Mouse (Mus musculus) macrophage (primary cell): Measurements from ENCODE around the gene Lgr4. TPM values are rescaled to one million over a fixed set of nuclear protein-coding genes. Genes with fewer than 3 reads are reported as not detected.
A peak's percentile ranks its signal among the peaks of the same experiment; 100 is the strongest.

ENCODE experiments used
- H3K27ac ChIP-seq: fragments of 350-480 bp; formaldehyde crosslinking; 2 replicates; pipeline ENCODE4 v1.9.0; 2021
- H3K36me3 ChIP-seq: fragments of 350-480 bp; formaldehyde crosslinking; 2 replicates; pipeline ENCODE4 v1.9.0; 2021; ENCODE audit errors: inconsistent target
- H3K4me3 ChIP-seq: fragments of 350-480 bp; formaldehyde crosslinking; 2 replicates; pipeline ENCODE4 v1.9.0; 2021; ENCODE audit errors: inconsistent target
- H3K79me2 ChIP-seq: fragments of 350-480 bp; formaldehyde crosslinking; 2 replicates; pipeline ENCODE4 v1.9.0; 2021; ENCODE audit errors: inconsistent target
- WGBS: methylation state at CpG from one replicate; pipeline ENCODE4 v1.1.7; 2026; ENCODE audit warnings: inconsistent platforms; ENCODE audit not compliant: missing documents; 5-methylcytosine and 5-hydroxymethylcytosine counted together
- polyA plus RNA-seq: library from polyadenylated mRNA; stranded (reverse); fragments of 250-400 nt; gene quantifications from 3 replicates; pipeline ENCODE4 v1.2.4, GENCODE M21; 2018; ENCODE audit warnings: inconsistent platforms

Lgr4 gene
- polyA plus RNA-seq, 1 experiment from 2014 or later, result 0.11 TPM

DNA sequence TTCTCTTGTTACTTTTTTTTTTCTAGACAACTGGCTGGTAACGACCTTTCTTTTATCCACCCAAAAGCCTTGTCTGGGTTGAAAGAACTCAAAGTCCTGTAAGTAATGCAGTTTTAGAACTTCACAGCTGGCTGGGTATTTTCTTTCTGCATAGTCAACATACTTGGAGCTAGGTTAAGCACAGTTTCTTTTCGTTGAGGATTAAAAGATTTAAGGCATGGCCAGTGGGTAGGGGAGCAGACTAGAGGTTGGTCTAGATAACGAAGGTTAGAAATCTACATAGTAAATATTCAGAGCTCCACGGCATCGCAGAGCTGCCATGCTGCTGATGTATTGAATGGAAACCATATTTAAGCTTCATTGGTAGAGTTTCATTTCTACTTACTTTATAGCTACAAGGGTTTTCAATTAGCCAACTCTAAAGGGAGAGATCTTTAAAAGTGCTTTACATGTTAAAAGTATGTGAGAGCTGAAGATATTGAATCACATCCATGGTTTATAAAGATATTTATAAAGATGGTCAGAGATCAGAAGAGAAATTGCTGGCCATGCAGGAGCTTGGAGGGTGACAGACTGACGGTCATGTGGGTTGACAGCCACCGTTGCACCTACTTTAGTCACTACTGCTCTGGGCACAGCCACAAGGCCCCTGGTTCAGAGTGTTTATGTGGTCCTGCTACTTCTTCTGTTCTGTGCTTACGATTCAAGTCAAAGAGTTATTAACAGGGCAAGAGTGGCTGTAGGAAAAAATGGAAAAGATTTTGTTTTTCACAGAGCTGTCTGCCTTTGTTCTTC lies 72.4 kb downstream of the Lgr4 start:
- H3K4me3 ChIP-seq, result no peak overlapping the region
- H3K36me3 ChIP-seq, result no peaks in the 10 kb centered on the region
- H3K27ac ChIP-seq, result no peak overlapping the region
- WGBS, result 88% methylated on average over 8 of the region's 8 CpGs
- no peaks in the 10 kb centered on the region for H3K79me2 ChIP-seq

GRCm38 (mm10) chr2:109991754-109992153 lies 74.3 kb downstream of the Lgr4 start:
- no peak overlapping the region for H3K27ac ChIP-seq
- WGBS, result 100% methylated on average over 1 of the region's 1 CpGs
- no peaks in the 10 kb centered on the region for H3K79me2 ChIP-seq
- no peaks in the 10 kb centered on the region for H3K36me3 ChIP-seq
- no peak overlapping the region for H3K4me3 ChIP-seq

GRCm38 (mm10) chr2:109992448-109993073 lies 75.1 kb downstream of the Lgr4 start:
- H3K79me2 ChIP-seq, result no peaks in the 10 kb centered on the region
- no peaks in the 10 kb centered on the region for H3K36me3 ChIP-seq

DNA sequence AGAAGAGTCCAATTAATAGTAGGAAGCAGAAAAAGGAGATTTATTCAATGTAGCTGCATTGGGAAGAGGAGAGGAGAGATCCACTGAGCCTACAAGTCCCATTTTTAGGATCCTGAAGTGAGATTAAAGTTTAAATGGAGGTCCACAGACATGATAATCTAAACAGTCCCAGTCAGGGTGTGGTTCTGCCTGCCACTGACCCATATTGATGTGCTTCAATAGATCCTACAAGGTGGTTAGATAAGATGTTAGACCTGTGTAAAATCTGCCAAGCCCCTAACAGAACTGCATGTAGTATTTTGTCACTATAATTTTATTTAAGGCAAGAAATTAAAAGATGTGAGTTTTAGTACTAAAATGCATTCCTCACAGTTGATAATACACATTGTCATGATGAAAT lies 76.0 kb downstream of the Lgr4 start:
- no peak overlapping the region for H3K27ac ChIP-seq
- no peaks in the 10 kb centered on the region for H3K79me2 ChIP-seq
- no peaks in the 10 kb centered on the region for H3K36me3 ChIP-seq
- no peak overlapping the region for H3K4me3 ChIP-seq

More at GRCm38 (mm10) chr2:109992448-109993073, 75.1 kb downstream of the Lgr4 start:
- Histone ChIP-seq H3K4me3 (no peak overlapping the region), H3K27ac (no peak overlapping the region)
- WGBS, result 46% methylated on average over 11 of the region's 11 CpGs

DNA sequence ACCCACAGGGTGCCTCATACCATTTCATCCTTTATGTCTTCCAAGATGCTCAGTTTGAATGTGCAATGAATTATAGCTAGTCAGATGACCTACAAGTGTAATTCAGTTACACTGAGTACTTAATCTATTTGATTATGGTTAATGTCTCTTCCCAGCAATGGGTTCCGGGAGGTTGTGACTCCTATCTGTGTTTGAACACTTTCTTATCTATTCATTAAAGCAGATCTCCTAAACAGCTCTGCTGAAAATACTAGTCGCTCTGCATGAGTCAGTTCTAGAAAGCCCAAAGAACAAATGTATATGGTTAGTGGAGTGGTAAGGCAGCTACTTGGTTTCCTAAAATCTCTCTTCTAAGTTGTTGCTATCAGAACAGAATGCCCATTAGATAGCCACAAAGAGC lies 77.6 kb downstream of the Lgr4 start:
- H3K36me3 ChIP-seq, result no peaks in the 10 kb centered on the region
- no peak overlapping the region for H3K27ac ChIP-seq
- 70% methylated on average over 2 of the region's 2 CpGs for WGBS
- H3K79me2 ChIP-seq, result no peaks in the 10 kb centered on the region
- H3K4me3 ChIP-seq, result no peak overlapping the region

- Histone ChIP-seq H3K79me2 (no peaks in the 10 kb centered on the region), H3K27ac (no peak overlapping the region), H3K4me3 (no peak overlapping the region), H3K36me3 (no peaks in the 10 kb centered on the region)
- 70% methylated on average over 12 of the region's 12 CpGs for WGBS
Measured at GRCm38 (mm10) chr2:109996411-109996810, 79.0 kb downstream of the Lgr4 start.

DNA sequence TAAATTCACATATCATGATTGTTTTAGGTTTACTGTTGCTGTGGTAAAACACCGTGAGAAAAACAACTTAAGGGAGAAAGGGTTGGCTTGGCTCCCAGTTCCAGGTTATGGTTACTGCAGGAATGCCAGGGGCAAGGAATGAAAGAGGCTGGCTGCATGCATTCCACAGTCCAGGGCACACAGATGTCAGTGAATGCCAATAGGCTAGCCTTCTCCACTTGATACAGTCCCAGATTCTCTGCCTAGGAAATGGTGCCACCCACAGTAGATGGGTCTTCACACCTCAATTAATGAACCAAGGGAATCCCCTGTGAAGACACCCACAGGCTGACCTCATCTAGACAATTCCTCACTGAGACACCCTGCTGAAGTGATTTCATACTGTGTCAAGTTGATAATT lies 87.2 kb downstream of the Lgr4 start:
- Histone ChIP-seq H3K36me3 (no peaks in the 10 kb centered on the region), H3K4me3 (no peak overlapping the region), H3K79me2 (no peaks in the 10 kb centered on the region), H3K27ac (no peak overlapping the region)
- WGBS, result 100% methylated on average over 1 of the region's 1 CpGs

- Histone ChIP-seq H3K36me3 (no peaks in the 10 kb centered on the region), H3K4me3 (no peak overlapping the region), H3K27ac (no peak overlapping the region), H3K79me2 (no peaks in the 10 kb centered on the region)
- 94% methylated on average over 3 of the region's 3 CpGs for WGBS
Measured at GRCm38 (mm10) chr2:110005164-110005563, 87.7 kb downstream of the Lgr4 start.

DNA sequence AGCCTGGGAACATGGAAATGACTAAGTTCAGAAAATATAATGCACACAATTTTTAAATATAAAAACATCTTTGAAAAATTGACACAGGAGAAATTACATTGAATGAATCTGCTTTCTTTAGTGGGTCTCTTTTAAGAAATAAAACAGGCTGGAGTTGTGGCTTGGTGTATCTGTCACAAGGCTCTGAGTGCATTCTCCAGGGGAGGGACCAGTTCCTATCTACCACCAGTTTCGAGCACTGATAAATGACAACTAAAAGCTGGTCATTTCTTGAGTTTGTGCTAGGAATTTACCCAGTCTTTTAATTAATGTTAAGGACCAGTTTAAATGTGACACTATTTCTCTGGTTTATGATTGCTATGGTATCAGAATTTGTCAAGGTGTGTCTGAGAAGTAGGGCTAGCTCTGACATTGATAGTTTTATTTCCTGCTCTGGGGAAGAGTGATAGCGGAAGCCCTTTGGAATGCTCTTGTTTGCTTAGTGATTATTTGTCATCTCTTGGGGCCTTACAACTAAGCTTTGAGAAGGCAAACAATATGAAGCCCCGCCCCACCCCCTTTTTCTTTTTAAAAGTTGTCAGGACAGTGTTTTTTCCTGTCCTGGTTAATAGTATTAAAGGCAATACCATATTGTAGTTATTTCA lies 88.3 kb downstream of the Lgr4 start:
- H3K27ac ChIP-seq, result no peak overlapping the region

DNA sequence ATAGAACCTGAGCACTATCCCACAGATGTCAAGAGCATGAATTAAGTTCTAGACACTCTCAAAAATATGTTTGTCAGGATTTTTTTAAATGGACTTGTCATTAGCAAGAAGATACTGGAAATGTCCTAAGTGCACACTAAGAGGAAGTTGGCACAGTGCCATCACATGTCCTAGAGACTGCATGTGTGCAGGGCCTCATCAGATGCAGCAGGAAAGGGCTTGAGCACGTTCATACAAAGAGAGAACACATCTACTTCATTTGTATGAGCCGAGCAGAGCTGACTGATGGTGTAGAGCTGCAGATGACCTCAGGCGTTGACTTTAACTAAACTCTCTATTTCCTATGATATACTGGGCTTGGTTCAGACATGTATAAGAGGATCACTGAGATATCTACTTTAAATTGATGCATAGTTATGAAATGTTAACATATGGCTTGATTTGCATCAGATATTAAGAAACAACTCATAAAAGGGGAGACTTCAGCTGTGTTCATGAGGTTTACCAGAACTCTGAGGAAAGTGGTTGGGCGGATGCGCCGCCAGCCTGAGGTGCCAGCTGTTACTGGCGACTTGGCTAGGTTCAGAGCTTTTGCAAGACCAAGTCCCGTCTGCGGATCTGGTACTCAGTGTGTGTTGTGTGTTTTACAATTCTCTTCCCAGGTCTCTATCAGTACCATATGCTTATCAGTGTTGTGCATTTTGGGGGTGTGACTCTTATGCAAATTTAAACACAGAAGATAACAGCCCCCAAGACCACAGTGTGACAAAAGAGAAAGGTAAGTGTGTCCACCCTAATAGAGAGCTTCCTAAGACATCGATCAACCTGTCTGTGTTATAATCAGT lies 90.2 kb downstream of the Lgr4 start:
- no peak overlapping the region for H3K4me3 ChIP-seq
- 85% methylated on average over 10 of the region's 10 CpGs for WGBS
- no peak overlapping the region for H3K27ac ChIP-seq

More for the DNA sequence above, 88.3 kb downstream of the Lgr4 start:
- H3K4me3 ChIP-seq, result no peak overlapping the region
- WGBS, result 100% methylated on average over 3 of the region's 3 CpGs
- H3K36me3 ChIP-seq, result no peaks in the 10 kb centered on the region
- no peaks in the 10 kb centered on the region for H3K79me2 ChIP-seq

GRCm38 (mm10) chr2:110009449-110009848 lies 92.0 kb downstream of the Lgr4 start:
- Histone ChIP-seq H3K27ac (no peak overlapping the region), H3K79me2 (no peaks in the 10 kb centered on the region), H3K4me3 (no peak overlapping the region), H3K36me3 (no peaks in the 10 kb centered on the region)

More for the DNA sequence above, 90.2 kb downstream of the Lgr4 start:
- Histone ChIP-seq H3K79me2 (no peaks in the 10 kb centered on the region), H3K36me3 (no peaks in the 10 kb centered on the region)

- no peak overlapping the region for H3K27ac ChIP-seq
- no peaks in the 10 kb centered on the region for H3K36me3 ChIP-seq
- no peaks in the 10 kb centered on the region for H3K79me2 ChIP-seq
- H3K4me3 ChIP-seq, result no peak overlapping the region
- 92% methylated on average over 13 of the region's 13 CpGs for WGBS
Measured at GRCm38 (mm10) chr2:110012184-110012725, 94.8 kb downstream of the Lgr4 start.

- Histone ChIP-seq H3K36me3 (no peaks in the 10 kb centered on the region), H3K79me2 (peaks cover 7% of the 10 kb centered on the region; the same call in 1 of the 2 replicates), H3K4me3 (peak overlapping the region; percentile 94), H3K27ac (no peak overlapping the region)
- 66% methylated on average over 6 of the region's 7 CpGs for WGBS
Measured at GRCm38 (mm10) chr2:110017087-110017486, 99.6 kb downstream of the Lgr4 start.
